Comparison of ENCODE assay signal across 10 mouse cellular contexts in the genomic region with DNA sequence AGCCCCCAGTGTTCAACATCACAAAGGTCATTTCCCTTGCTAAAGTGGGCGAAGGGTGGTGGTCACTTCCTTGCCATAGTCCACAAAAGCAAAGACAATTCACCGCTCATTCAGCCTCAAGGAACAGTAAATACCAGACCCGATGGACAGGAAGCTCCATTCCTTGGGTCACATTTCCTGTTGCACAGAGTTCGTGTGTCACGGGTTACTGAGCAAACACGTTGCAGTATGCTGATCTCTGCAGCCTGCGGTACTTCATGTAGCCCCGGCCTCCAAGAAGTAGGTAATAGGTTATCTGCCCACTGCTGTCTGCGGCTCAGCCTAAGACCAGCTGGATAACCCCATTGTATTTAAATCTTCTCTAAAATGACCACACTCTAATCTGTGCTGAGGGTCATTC.
DNase-seq lines count a peak whose midpoint lies in the region; ATAC-seq lines count a peak whose summit lies in the region.
"Had no signal": no experiment of that assay in that cellular context is flagged by ENCODE, and none has a peak within 500 bp of the region (broad histone marks: within the 10 kb centered on the region; RNA-seq: fewer than 3 reads in every experiment).

No protein-coding gene starts in this region.

- H3K9ac ChIP-seq in lung, embryonic 16.5 days (ENCODE audit: low read length) = no peak overlapping the region
- H3K9ac ChIP-seq: neural tube, embryonic 12.5 days had no signal

- intact Hi-C loops in left cerebral cortex, postnatal 25 days (cut with DNase I) = loop anchor here (5.0 kb wide), 1 partner anchor 419 kb away; no protein-coding TSS in a partner anchor

- ATAC-seq in lung, embryonic 16.5 days (ENCODE audit: low read depth) = peak; percentile 60

- H3K4me1 ChIP-seq in lung, embryonic 16.5 days (replicated peaks; ENCODE audit: control insufficient read depth, insufficient read depth, low read length) = peaks cover 27% of the 10 kb centered on the region

- H3K36me3 ChIP-seq in lung, embryonic 16.5 days (ENCODE audit: control insufficient read depth, insufficient read depth, low read length) = no peaks in the 10 kb centered on the region
- H3K36me3 ChIP-seq: neural tube, embryonic 12.5 days had no signal

- H3K27ac ChIP-seq in lung, embryonic 16.5 days (ENCODE audit: low read length) = peak overlapping the region; percentile 17
- H3K27ac ChIP-seq: left cerebral cortex, adult 2 months; neural tube, embryonic 12.5 days had no signal

- no peak overlapping the region for H3K4me3 ChIP-seq in lung, embryonic 16.5 days (ENCODE audit: low read length)
- H3K4me3 ChIP-seq: left cerebral cortex, adult 2 months; neural tube, embryonic 12.5 days had no signal

- no peaks in the 10 kb centered on the region for H3K27me3 ChIP-seq in lung, embryonic 16.5 days (ENCODE audit: control insufficient read depth, insufficient read depth, low read depth, low read length)
- H3K27me3 ChIP-seq: neural tube, embryonic 12.5 days had no signal

- H3K4me2 ChIP-seq in lung, embryonic 16.5 days (ENCODE audit: low read depth, low read length) = no peak overlapping the region
- H3K4me2 ChIP-seq: neural tube, embryonic 12.5 days had no signal

- H3K9me3 ChIP-seq in lung, embryonic 16.5 days (ENCODE audit: control insufficient read depth, low read length) = no peaks in the 10 kb centered on the region
- H3K9me3 ChIP-seq: neural tube, embryonic 12.5 days had no signal

- WGBS in lung, embryonic 16.5 days = 32% methylated on average over 9 of the region's 9 CpGs

- DNase-seq in urinary bladder, postnatal 14 days (ENCODE audit: low spot score) = peak; percentile 68
- DNase-seq in urinary bladder, postnatal 25 days (ENCODE audit: low spot score) = no peak
- peak; percentile 59 for DNase-seq in kidney, adult 9 months
- DNase-seq in right cerebral cortex, postnatal 25 days = no peak
- DNase-seq in left cerebral cortex, postnatal 25 days (ENCODE audit: low spot score in 2 of 2) = no peak
- no peak for DNase-seq in adrenal gland, postnatal 14 days
- DNase-seq in cerebellum, adult 9-10 months = no peak

Comparison
In these comparisons a context has a peak if more than half of its experiments do, and no peak if none do; other contexts are left out.
1. DNase-seq: peak in urinary bladder, postnatal 14 days (single experiment) and kidney, adult 9 months (single experiment); none in urinary bladder, postnatal 25 days (single experiment), right cerebral cortex, postnatal 25 days (single experiment), left cerebral cortex, postnatal 25 days (0 of 2), adrenal gland, postnatal 14 days (single experiment) and cerebellum, adult 9-10 months (single experiment).